Mouse (Mus musculus): ENCODE measurements around the gene Secisbp2. TPM values are rescaled to one million over a fixed set of nuclear protein-coding genes. Genes with fewer than 3 reads are reported as not detected.

The Secisbp2 gene
- polyA plus RNA-seq, 1 experiment = 25.8 TPM

DNA sequence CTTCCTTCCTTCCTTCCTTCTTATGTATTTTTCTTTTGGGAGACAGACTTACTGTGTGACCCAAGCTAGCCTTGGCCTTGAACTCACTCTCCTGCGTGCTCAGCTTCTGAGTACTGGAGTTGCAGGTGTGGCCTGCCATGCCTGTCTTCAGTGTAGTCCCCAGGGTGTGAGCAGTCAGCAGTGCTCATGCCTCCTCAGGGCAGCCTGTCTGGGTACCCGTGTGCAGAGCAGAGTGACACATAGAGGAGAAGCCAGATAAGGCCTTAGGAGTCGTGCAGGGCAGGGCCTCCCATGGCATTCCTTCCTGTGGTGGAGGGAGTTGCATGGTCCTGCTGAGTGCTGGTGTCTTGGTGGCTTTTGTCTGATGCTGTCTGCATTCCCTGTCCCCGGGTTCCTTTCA lies 27.8 kb downstream of the Secisbp2 start:
- H3K27ac ChIP-seq (ENCODE audit: insufficient read depth, low read length) = no peak overlapping the region
- H3K27me3 ChIP-seq (ENCODE audit: control insufficient read depth, insufficient read depth, low read length) = no peaks in the 10 kb centered on the region
- no peak for DNase-seq (ENCODE audit: low read depth in 1 of 2, low spot score in 2 of 2)
- 84% methylated on average over 4 of the region's 4 CpGs for WGBS
- no peaks in the 10 kb centered on the region for H3K4me1 ChIP-seq (ENCODE audit: control insufficient read depth, insufficient read depth, insufficient read length)
- H3K36me3 ChIP-seq (ENCODE audit: control insufficient read depth, insufficient read depth, low read length) = peaks cover 62% of the 10 kb centered on the region
- no peak overlapping the region for H3K4me3 ChIP-seq (ENCODE audit: extremely low read depth, insufficient read depth, insufficient read length)
- TF ChIP-seq CTCF (IDR thresholded peaks at IDR 0.05; ENCODE audit: extremely low read depth, insufficient read depth, insufficient read length, insufficient replicate concordance) = no peak
- TF ChIP-seq POLR2A (IDR thresholded peaks at IDR 0.05; ENCODE audit: low read depth, low read length) = no peak

DNA sequence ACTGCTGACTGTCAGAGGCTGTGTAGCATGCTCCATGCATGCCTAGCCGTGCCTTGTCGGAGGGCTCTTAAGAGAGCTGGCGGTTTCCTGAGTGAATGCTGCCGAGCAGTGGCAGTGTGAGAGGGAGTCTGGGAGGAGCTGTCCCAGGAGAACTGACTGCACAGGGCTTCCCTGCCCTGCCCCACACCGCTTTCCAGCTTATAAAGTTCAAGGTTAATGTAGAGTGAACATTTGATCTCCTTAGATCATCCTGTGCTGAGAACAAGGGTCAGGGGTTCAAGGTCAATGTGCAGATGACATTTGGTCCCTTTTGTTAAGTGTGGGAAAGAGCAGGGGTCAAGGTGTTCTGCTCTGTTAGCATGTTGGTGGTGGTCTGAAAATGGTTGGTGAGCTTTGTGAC lies 29.6 kb downstream of the Secisbp2 start:
- WGBS = 95% methylated on average over 5 of the region's 5 CpGs
- no peak overlapping the region for H3K27ac ChIP-seq (ENCODE audit: insufficient read depth, low read length)
- H3K36me3 ChIP-seq (ENCODE audit: control insufficient read depth, insufficient read depth, low read length) = peaks cover 67% of the 10 kb centered on the region
- no peak overlapping the region for H3K4me3 ChIP-seq (ENCODE audit: extremely low read depth, insufficient read depth, insufficient read length)
- TF ChIP-seq CTCF (IDR thresholded peaks at IDR 0.05; ENCODE audit: extremely low read depth, insufficient read depth, insufficient read length, insufficient replicate concordance) (no peak), POLR2A (IDR thresholded peaks at IDR 0.05; ENCODE audit: low read depth, low read length) (no peak)
- no peak for DNase-seq (ENCODE audit: low read depth in 1 of 2, low spot score in 2 of 2)
- no peaks in the 10 kb centered on the region for H3K4me1 ChIP-seq (ENCODE audit: control insufficient read depth, insufficient read depth, insufficient read length)
- no peaks in the 10 kb centered on the region for H3K27me3 ChIP-seq (ENCODE audit: control insufficient read depth, insufficient read depth, low read length)

GRCm38 (mm10) chr13:51681634-51682033 lies 30.1 kb downstream of the Secisbp2 start:
- no peak for TF ChIP-seq CTCF (IDR thresholded peaks at IDR 0.05; ENCODE audit: extremely low read depth, insufficient read depth, insufficient read length, insufficient replicate concordance)
- Histone ChIP-seq H3K4me3 (ENCODE audit: extremely low read depth, insufficient read depth, insufficient read length) (no peak overlapping the region), H3K4me1 (ENCODE audit: control insufficient read depth, insufficient read depth, insufficient read length) (no peaks in the 10 kb centered on the region), H3K27me3 (ENCODE audit: control insufficient read depth, insufficient read depth, low read length) (no peaks in the 10 kb centered on the region), H3K27ac (ENCODE audit: insufficient read depth, low read length) (no peak overlapping the region), H3K36me3 (ENCODE audit: control insufficient read depth, insufficient read depth, low read length) (peaks cover 62% of the 10 kb centered on the region)
- 96% methylated on average over 8 of the region's 8 CpGs for WGBS
- no peak for DNase-seq (ENCODE audit: low read depth in 1 of 2, low spot score in 2 of 2)

DNA sequence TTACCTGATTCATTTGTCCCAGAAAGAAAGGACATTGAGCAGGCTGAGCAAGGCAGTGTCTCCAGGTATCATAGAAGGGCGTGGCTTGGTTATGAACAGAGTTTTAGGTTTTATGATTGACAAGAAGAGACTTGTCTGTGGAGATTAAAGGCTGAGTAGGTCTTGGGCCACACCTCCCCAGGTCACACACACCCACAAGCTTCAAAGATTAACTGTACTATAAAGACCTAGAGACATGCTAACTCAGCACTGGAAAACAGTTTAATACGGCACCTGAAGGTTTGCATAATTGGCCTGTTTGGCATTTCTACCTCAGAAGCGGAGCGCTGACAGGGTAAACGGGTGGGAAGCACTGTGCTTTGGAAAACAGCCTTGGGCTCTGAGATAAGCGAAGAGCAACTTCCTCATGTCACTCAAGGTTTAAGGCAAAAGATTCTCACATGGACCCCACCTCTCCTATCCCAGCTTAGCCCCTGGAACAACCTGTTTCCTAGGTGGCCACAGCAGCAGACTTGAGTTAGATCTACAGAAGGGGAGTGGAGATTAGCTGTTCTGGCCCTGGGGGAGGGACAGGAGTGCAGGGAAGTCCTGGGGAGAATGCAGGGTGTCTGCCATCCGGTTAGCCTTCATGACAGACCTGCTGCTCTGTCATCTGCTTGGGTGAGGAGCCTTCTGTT lies 33.9 kb downstream of the Secisbp2 start:
- Histone ChIP-seq H3K4me3 (ENCODE audit: extremely low read depth, insufficient read depth, insufficient read length) (no peak overlapping the region), H3K36me3 (ENCODE audit: control insufficient read depth, insufficient read depth, low read length) (peaks cover 42% of the 10 kb centered on the region), H3K27ac (ENCODE audit: insufficient read depth, low read length) (no peak overlapping the region), H3K4me1 (ENCODE audit: control insufficient read depth, insufficient read depth, insufficient read length) (peaks cover 2% of the 10 kb centered on the region; the same call in 1 of the 2 replicates), H3K27me3 (ENCODE audit: control insufficient read depth, insufficient read depth, low read length) (no peaks in the 10 kb centered on the region)
- no peak for DNase-seq (ENCODE audit: low read depth in 1 of 2, low spot score in 2 of 2)
- 81% methylated on average over 7 of the region's 7 CpGs for WGBS
- TF ChIP-seq CTCF (IDR thresholded peaks at IDR 0.05; ENCODE audit: extremely low read depth, insufficient read depth, insufficient read length, insufficient replicate concordance) = no peak
- no peak for TF ChIP-seq POLR2A (IDR thresholded peaks at IDR 0.05; ENCODE audit: low read depth, low read length)

DNA sequence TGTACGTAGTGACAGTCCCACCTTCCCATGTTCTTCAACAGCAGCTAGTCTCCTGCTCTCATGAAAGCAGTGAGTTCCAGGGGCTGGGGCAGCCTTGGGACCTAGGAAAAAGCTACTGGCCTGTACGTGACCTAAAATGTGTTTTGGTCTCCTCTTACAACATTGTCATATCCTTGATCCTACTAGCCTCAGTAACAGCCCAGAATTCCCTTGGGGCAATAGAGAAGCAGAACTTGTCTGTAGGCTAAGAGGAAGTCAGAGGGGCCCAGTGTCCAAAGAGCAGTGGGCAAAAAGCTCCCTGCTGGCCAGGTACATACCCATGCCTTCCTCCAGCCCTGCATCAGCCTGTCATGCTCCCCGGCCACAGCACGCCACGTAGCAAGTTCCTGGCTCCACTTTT lies 35.5 kb downstream of the Secisbp2 start:
- whole genome bisulfite sequencing = 86% methylated on average over 5 of the region's 5 CpGs

DNA sequence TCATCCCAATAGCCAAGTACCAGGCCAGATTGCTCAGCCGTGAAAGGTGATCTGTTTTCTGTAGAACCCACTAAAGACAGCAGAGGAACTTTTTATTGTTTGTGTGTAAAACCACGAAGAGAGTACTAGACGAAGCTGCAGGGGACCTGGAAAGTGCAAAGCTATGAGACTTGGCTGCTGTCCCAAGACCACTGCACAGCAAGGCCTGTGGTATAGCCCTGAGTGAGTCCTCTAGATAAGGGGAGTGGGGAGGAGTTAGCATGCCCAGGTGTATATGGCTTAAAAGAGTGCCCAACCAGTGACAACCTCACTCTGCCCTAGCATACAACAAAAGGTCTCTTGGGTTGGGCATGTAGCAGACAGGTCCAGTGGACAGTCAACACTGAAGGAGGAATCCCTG lies 37.2 kb downstream of the Secisbp2 start:
- H3K4me3 ChIP-seq (ENCODE audit: extremely low read depth, insufficient read depth, insufficient read length) = no peak overlapping the region
- no peaks in the 10 kb centered on the region for H3K27me3 ChIP-seq (ENCODE audit: control insufficient read depth, insufficient read depth, low read length)
- H3K4me1 ChIP-seq (ENCODE audit: control insufficient read depth, insufficient read depth, insufficient read length) = peaks cover 2% of the 10 kb centered on the region; the same call in 1 of the 2 replicates
- 35% methylated on average over 3 of the region's 3 CpGs for WGBS
- TF ChIP-seq CTCF (IDR thresholded peaks at IDR 0.05; ENCODE audit: extremely low read depth, insufficient read depth, insufficient read length, insufficient replicate concordance) = no peak
- TF ChIP-seq POLR2A (IDR thresholded peaks at IDR 0.05; ENCODE audit: low read depth, low read length) = no peak
- no peak overlapping the region for H3K27ac ChIP-seq (ENCODE audit: insufficient read depth, low read length)
- H3K36me3 ChIP-seq (ENCODE audit: control insufficient read depth, insufficient read depth, low read length) = peaks cover 19% of the 10 kb centered on the region
- no peak for DNase-seq (ENCODE audit: low read depth in 1 of 2, low spot score in 2 of 2)

More for the DNA sequence above, 35.5 kb downstream of the Secisbp2 start:
- no peak for DNase-seq (ENCODE audit: low read depth in 1 of 2, low spot score in 2 of 2)
- no peak for TF ChIP-seq CTCF (IDR thresholded peaks at IDR 0.05; ENCODE audit: extremely low read depth, insufficient read depth, insufficient read length, insufficient replicate concordance)
- TF ChIP-seq POLR2A (IDR thresholded peaks at IDR 0.05; ENCODE audit: low read depth, low read length) = no peak
- no peak overlapping the region for H3K4me3 ChIP-seq (ENCODE audit: extremely low read depth, insufficient read depth, insufficient read length)
- peaks cover 2% of the 10 kb centered on the region; the same call in 1 of the 2 replicates for H3K4me1 ChIP-seq (ENCODE audit: control insufficient read depth, insufficient read depth, insufficient read length)
- peaks cover 32% of the 10 kb centered on the region for H3K36me3 ChIP-seq (ENCODE audit: control insufficient read depth, insufficient read depth, low read length)
- H3K27me3 ChIP-seq (ENCODE audit: control insufficient read depth, insufficient read depth, low read length) = no peaks in the 10 kb centered on the region
- H3K27ac ChIP-seq (ENCODE audit: insufficient read depth, low read length) = no peak overlapping the region

DNA sequence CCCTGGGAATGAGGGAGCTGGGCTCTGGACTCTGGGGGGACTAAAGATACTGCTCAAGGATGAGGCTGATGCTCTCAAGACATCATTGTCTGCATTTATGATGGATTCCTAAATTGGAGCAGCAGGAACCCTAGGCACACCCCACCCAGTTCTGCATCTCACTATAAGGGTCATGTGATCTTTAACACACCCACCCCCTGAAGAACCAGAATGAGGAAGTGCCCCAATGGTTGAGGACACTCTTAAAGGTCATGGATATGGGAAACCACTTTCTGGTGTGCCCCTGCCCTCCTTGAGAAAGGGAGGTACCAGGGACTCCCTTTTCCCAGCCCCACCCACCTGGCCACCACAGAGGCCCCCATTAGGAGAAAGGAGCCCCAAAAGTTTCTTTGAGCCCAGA lies 45.0 kb downstream of the Secisbp2 start:
- Histone ChIP-seq H3K4me1 (ENCODE audit: control insufficient read depth, insufficient read depth, insufficient read length) (no peaks in the 10 kb centered on the region), H3K36me3 (ENCODE audit: control insufficient read depth, insufficient read depth, low read length) (peaks cover 10% of the 10 kb centered on the region; the same call in 1 of the 2 replicates), H3K27me3 (ENCODE audit: control insufficient read depth, insufficient read depth, low read length) (no peaks in the 10 kb centered on the region), H3K27ac (ENCODE audit: insufficient read depth, low read length) (no peak overlapping the region), H3K4me3 (ENCODE audit: extremely low read depth, insufficient read depth, insufficient read length) (no peak overlapping the region)
- no peak for DNase-seq (ENCODE audit: low read depth in 1 of 2, low spot score in 2 of 2)
- TF ChIP-seq POLR2A (IDR thresholded peaks at IDR 0.05; ENCODE audit: low read depth, low read length) (no peak), CTCF (IDR thresholded peaks at IDR 0.05; ENCODE audit: extremely low read depth, insufficient read depth, insufficient read length, insufficient replicate concordance) (no peak)
